Comparison of ENCODE assay signal across 16 mouse cellular contexts in genomic region chr6:86654270-86654916, GRCm38 (mm10). TPM values are rescaled to one million over a fixed set of nuclear protein-coding genes. Genes with fewer than 3 reads are reported as not detected.
DNase-seq lines count a peak whose midpoint lies in the region; ATAC-seq and TF ChIP-seq lines count a peak whose summit lies in the region.
"Had no signal": no experiment of that assay in that cellular context is flagged by ENCODE, and none has a peak within 500 bp of the region (broad histone marks: within the 10 kb centered on the region; RNA-seq: fewer than 3 reads in every experiment).

No protein-coding gene starts in this region.

- H3K9me3 ChIP-seq in CH12.LX (replicated peaks; ENCODE audit: low read length) = no peaks in the 10 kb centered on the region
- H3K9me3 ChIP-seq in intestine, postnatal 0 days (ENCODE audit: control insufficient read depth) = no peaks in the 10 kb centered on the region
- H3K9me3 ChIP-seq: limb, embryonic 10.5 days had no signal

- DNase-seq in kidney, adult 2 months = peak; percentile 77
- no peak for DNase-seq in kidney, postnatal 14 days
- peak; percentile 49 for DNase-seq in CH12.LX (ENCODE audit: extremely low read depth)
- DNase-seq in thymus, postnatal 25 days = no peak
- no peak for DNase-seq in left cerebral cortex, postnatal 36 days (ENCODE audit: low spot score in 2 of 2)
- no peak for DNase-seq in layer of hippocampus, postnatal 14 days (ENCODE audit: low spot score in 2 of 2)
- DNase-seq: adrenal gland, postnatal 25 days; cerebellum, adult 11 months; embryo, embryonic 11 days; heart, postnatal 10 days; thymus, adult 2 months had no signal

- H3K4me3 ChIP-seq in kidney, adult 2 months (ENCODE audit: insufficient read depth, low read depth, low read length) = no peak overlapping the region
- no peak overlapping the region for H3K4me3 ChIP-seq in CH12.LX (replicated peaks in 1 of 3; ENCODE audit: low read depth in 2 of 3, low read length in 2 of 3, poor library complexity in 1 of 3)
- H3K4me3 ChIP-seq in intestine, postnatal 0 days (ENCODE audit: low read depth, low read length) = no peak overlapping the region
- H3K4me3 ChIP-seq: limb, embryonic 10.5 days had no signal

- 46% methylated on average over 9 of the region's 9 CpGs for WGBS in kidney, adult 2 months
- 52% methylated on average over 9 of the region's 9 CpGs for WGBS in intestine, postnatal 0 days

- peaks cover 8% of the 10 kb centered on the region; the same call in 1 of the 2 replicates for H3K4me1 ChIP-seq in kidney, adult 2 months (ENCODE audit: control insufficient read depth, insufficient read depth, low read length)
- peaks cover 8 to 18% of the 10 kb centered on the region in 2 experiments for H3K4me1 ChIP-seq in CH12.LX (ENCODE audit: control insufficient read depth in 1 of 2, insufficient read depth in 2 of 2)
- H3K4me1 ChIP-seq in intestine, postnatal 0 days (replicated peaks; ENCODE audit: control insufficient read depth, insufficient read depth, low read length) = 0 out of 2 replicates have a peak, but pooled peaks cover 7% of the 10 kb centered on the region

- TF ChIP-seq POLR2A in kidney, adult 2 months (IDR thresholded peaks at IDR 0.05; ENCODE audit: low read depth, low read length) = no peak
- no peak for TF ChIP-seq POLR2A in CH12.LX (IDR thresholded peaks at IDR 0.05; ENCODE audit: low read depth, low read length)

- TF ChIP-seq RAD21 in CH12.LX (IDR thresholded peaks at IDR 0.05; ENCODE audit: low read depth, low read length) = no peak

- dilution Hi-C loops in CH12.LX (cut with MboI; ENCODE audit: extremely low pct_ligation_motif_present, extremely low pct_unique_long_range_greater_than_20kb, low sequenced_read_pairs) = no loop called here

- H3K9ac ChIP-seq in CH12.LX (ENCODE audit: insufficient read depth, low read depth) = no peak overlapping the region
- no peak overlapping the region for H3K9ac ChIP-seq in intestine, postnatal 0 days (ENCODE audit: low read depth, low read length)

- TF ChIP-seq CTCF in kidney, adult 2 months (conservative IDR thresholded peaks at IDR 0.05; ENCODE audit: insufficient read depth, insufficient read length, low read depth, low read length) = no peak; the same call in 1 of the 2 replicates
- peak in 1 of 2 experiments; percentile 30; a peak in 2 of 4 replicates for TF ChIP-seq CTCF in CH12.LX (conservative IDR thresholded peaks at IDR 0.05 in 1 of 2, IDR thresholded peaks at IDR 0.05 in 1 of 2; ENCODE audit: low read depth in 2 of 2, low read length in 2 of 2)
- peak; percentile 71 for TF ChIP-seq CTCF in intestine, postnatal 0 days (IDR thresholded peaks at IDR 0.05; ENCODE audit: low read depth)

- no peaks in the 10 kb centered on the region for H3K79me2 ChIP-seq in CH12.LX (replicated peaks; ENCODE audit: control insufficient read depth, extremely low read depth, insufficient read depth, poor library complexity, severe bottlenecking)

- ATAC-seq in intestine, postnatal 0 days = peak; percentile 92
- ATAC-seq in megakaryocyte progenitor cell, adult 5-6 weeks (replicated peaks; ENCODE audit: poor library complexity) = peak; percentile 60

- H3K27me3 ChIP-seq in kidney, adult 2 months (replicated peaks; ENCODE audit: control insufficient read depth, insufficient read depth, low read length) = no peaks in the 10 kb centered on the region
- H3K27me3 ChIP-seq in CH12.LX (replicated peaks) = no peaks in the 10 kb centered on the region
- H3K27me3 ChIP-seq in intestine, postnatal 0 days (replicated peaks; ENCODE audit: control insufficient read depth, insufficient read depth, low read length) = no peaks in the 10 kb centered on the region

- intact Hi-C loops in left cerebral cortex, postnatal 36 days (cut with DNase I) = no loop called here

- 0 out of 2 replicates have a peak, but pooled peaks have one; percentile 10 for TF ChIP-seq EP300 in CH12.LX (IDR thresholded peaks at IDR 0.05; ENCODE audit: low read length)

- in situ Hi-C loops in CH12.LX (cut with MboI; ENCODE audit: low pct_ligation_motif_present, low pct_unique_long_range_greater_than_20kb, low sequenced_read_pairs) = no loop called here

- H3K36me3 ChIP-seq in kidney, adult 2 months (ENCODE audit: control insufficient read depth, insufficient read depth, low read length) = peaks cover 3% of the 10 kb centered on the region
- H3K36me3 ChIP-seq in CH12.LX (replicated peaks in 1 of 2; ENCODE audit: control insufficient read depth in 1 of 2, insufficient read depth in 1 of 2, low read length in 1 of 2) = peaks cover 23 to 43% of the 10 kb centered on the region in 2 experiments
- H3K36me3 ChIP-seq in intestine, postnatal 0 days (ENCODE audit: control insufficient read depth, insufficient read depth) = peaks cover 66% of the 10 kb centered on the region

- H3K4me2 ChIP-seq in CH12.LX (ENCODE audit: insufficient read depth, low read depth, poor library complexity, severe bottlenecking) = no peak overlapping the region
- 0 out of 2 replicates have a peak overlapping the region, but pooled peaks have one; percentile 24 for H3K4me2 ChIP-seq in intestine, postnatal 0 days (replicated peaks; ENCODE audit: low read depth)

- no peak overlapping the region for H3K27ac ChIP-seq in kidney, adult 2 months (ENCODE audit: insufficient read depth, low read depth, low read length)
- H3K27ac ChIP-seq in CH12.LX (ENCODE audit: insufficient read depth, low read depth) = no peak overlapping the region
- H3K27ac ChIP-seq in intestine, postnatal 0 days (ENCODE audit: low read depth, low read length) = peak overlapping the region; percentile 57
- H3K27ac ChIP-seq: limb, embryonic 10.5 days; macrophage had no signal

TF ChIP-seq in CH12.LX, 34 proteins besides CTCF, POLR2A, EP300 and RAD21:
- TF ChIP-seq TCF12 (IDR thresholded peaks at IDR 0.05; ENCODE audit: low read depth, low read length) (no peak), BHLHE40 (IDR thresholded peaks at IDR 0.05; ENCODE audit: low read depth, low read length) (peak; percentile 21; the same call in 1 of the 2 replicates), IRF4 (IDR thresholded peaks at IDR 0.05; ENCODE audit: low read depth, low read length) (peak; percentile 40; the same call in 1 of the 2 replicates), MYC (IDR thresholded peaks at IDR 0.05; ENCODE audit: low read depth, low read length) (peak; percentile 58; the same call in 1 of the 2 replicates), ZNF384 (IDR thresholded peaks at IDR 0.05; ENCODE audit: low read depth, low read length) (no peak)

RNA-seq across cellular contexts. Expression of gene Mxd1, which starts 14.6 kb away (rescaled TPM):
- 8.7 and 9.9 TPM in 2 replicates for polyA plus RNA-seq in kidney, adult 2 months (2012; rRNA removed)
- total RNA-seq in CH12.LX (2012; rRNA removed) (0.88 and 1.6 TPM in 2 replicates), CH12.LX (2014; rRNA removed) (0.45 and 0.50 TPM in 2 replicates)
- polyA plus RNA-seq in CH12.LX (2012; ENCODE audit: insufficient read length, low read depth) = 0.90 and 0.97 TPM in 2 replicates
- 23.1 and 23.9 TPM in 2 replicates for polyA plus RNA-seq in intestine, postnatal 0 days (2015; fragmentation: Nextera tagmentation; extraction: Ambion mirVana)
- total RNA-seq in megakaryocyte progenitor cell, adult 5-6 weeks (2015) = 17.6 and 19.4 TPM in 2 replicates
- 17.6 and 18.1 TPM in 2 replicates for total RNA-seq in megakaryocyte progenitor cell, adult 5-6 weeks (2017)
- total RNA-seq in left cerebral cortex, postnatal 36 days (2021) = 10 to 100 TPM; 24.5 to 25.9 TPM
- total RNA-seq in layer of hippocampus, postnatal 14 days (2021) = 10 to 100 TPM; 16.9 to 17.7 TPM

RNA-seq across cellular contexts. Expression of gene Asprv1, which starts 26.4 kb away (rescaled TPM):
- polyA plus RNA-seq in kidney, adult 2 months (2012; rRNA removed) = 0.10 and 0.33 TPM in 2 replicates
- total RNA-seq in CH12.LX (2012; rRNA removed) (0.13 TPM in 1 of 2 replicates, not detected in the other), CH12.LX (2014; rRNA removed) (0.24 TPM in 1 of 2 replicates, not detected in the other)
- polyA plus RNA-seq in CH12.LX (2012; ENCODE audit: insufficient read length, low read depth) = 0.16 TPM in 1 of 2 replicates, not detected in the other
- 1.3 and 1.6 TPM in 2 replicates for polyA plus RNA-seq in intestine, postnatal 0 days (2015; fragmentation: Nextera tagmentation; extraction: Ambion mirVana)
- 1.3 and 1.9 TPM in 2 replicates for total RNA-seq in megakaryocyte progenitor cell, adult 5-6 weeks (2015)
- 0.98 and 1.5 TPM in 2 replicates for total RNA-seq in megakaryocyte progenitor cell, adult 5-6 weeks (2017)
- 1 to 10 TPM in 1 of 2 experiments, under 1 TPM in 1; 0.86 to 2.4 TPM for total RNA-seq in left cerebral cortex, postnatal 36 days (2021)
- 1 to 10 TPM; 1.2 to 2.1 TPM for total RNA-seq in layer of hippocampus, postnatal 14 days (2021)
- total RNA-seq: adrenal gland, postnatal 25 days; gastrocnemius, adult 18-20 months had no signal

RNA-seq across cellular contexts. Expression of gene Snrnp27, which starts 29.9 kb away (rescaled TPM):
- 14.6 and 21.0 TPM in 2 replicates for polyA plus RNA-seq in kidney, adult 2 months (2012; rRNA removed)
- total RNA-seq in CH12.LX (2012; rRNA removed) (63.1 and 65.0 TPM in 2 replicates), CH12.LX (2014; rRNA removed) (72.7 and 74.2 TPM in 2 replicates)
- polyA plus RNA-seq in CH12.LX (2012; ENCODE audit: insufficient read length, low read depth) = 97.9 and 132 TPM in 2 replicates
- 86.4 and 97.1 TPM in 2 replicates for polyA plus RNA-seq in intestine, postnatal 0 days (2015; fragmentation: Nextera tagmentation; extraction: Ambion mirVana)
- total RNA-seq in megakaryocyte progenitor cell, adult 5-6 weeks (2015) = 80.1 and 86.4 TPM in 2 replicates
- total RNA-seq in megakaryocyte progenitor cell, adult 5-6 weeks (2017) = 87.2 and 125 TPM in 2 replicates
- 10 to 100 TPM; 52.6 to 58.8 TPM for total RNA-seq in left cerebral cortex, postnatal 36 days (2021)
- 10 to 100 TPM; 56.2 to 56.8 TPM for total RNA-seq in layer of hippocampus, postnatal 14 days (2021)

Comparison
In these comparisons a context has a peak if more than half of its experiments do, and no peak if none do; other contexts are left out.
1. DNase-seq: peak in kidney, adult 2 months (single experiment) and CH12.LX (single experiment); none in kidney, postnatal 14 days (single experiment), thymus, postnatal 25 days (single experiment), left cerebral cortex, postnatal 36 days (0 of 2) and layer of hippocampus, postnatal 14 days (0 of 2).
2. RNA of gene Mxd1, which starts 14.6 kb away (total RNA-seq): 24.5 to 25.9 TPM in left cerebral cortex, postnatal 36 days, 17.6 to 19.4 TPM in megakaryocyte progenitor cell, adult 5-6 weeks and 16.9 to 17.7 TPM in layer of hippocampus, postnatal 14 days; 0.45 to 1.6 TPM in CH12.LX; every median in the first group is over 4 times any median in the second.